16 mouse cellular contexts compared by ENCODE assay signal in genomic region chr16:8663606-8664539, GRCm38 (mm10). TPM values are rescaled to one million over a fixed set of nuclear protein-coding genes. Genes with fewer than 3 reads are reported as not detected.
DNase-seq lines count a peak whose midpoint lies in the region; ATAC-seq lines count a peak whose summit lies in the region.
"Had no signal": no experiment of that assay in that cellular context is flagged by ENCODE, and none has a peak within 500 bp of the region (broad histone marks: within the 10 kb centered on the region; RNA-seq: fewer than 3 reads in every experiment).

No protein-coding gene starts in this region.

- WGBS in neural tube, embryonic 14.5 days: 75% methylated on average over 24 of the region's 24 CpGs

- H3K36me3 ChIP-seq in neural tube, embryonic 14.5 days (ENCODE audit: control insufficient read depth, insufficient read depth, low read length): peaks cover 27% of the 10 kb centered on the region; the same call in 1 of the 2 replicates

- peak; percentile 39 for DNase-seq in gastrocnemius, postnatal 10 days
- DNase-seq in gastrocnemius, postnatal 4 days (ENCODE audit: low spot score in 2 of 2): no peak
- DNase-seq in kidney, adult 9 months: peak; percentile 81
- no peak for DNase-seq in kidney, postnatal 10 days
- DNase-seq in right cerebral cortex, adult 18-20 months: peak; percentile 20
- DNase-seq in right cerebral cortex, postnatal 25 days: no peak
- DNase-seq in gastrocnemius, adult 8-10 months (ENCODE audit: low spot score in 2 of 2): no peak
- DNase-seq: B cell, adult 2 months; thymus, postnatal 25 days had no signal

- H3K4me3 ChIP-seq in neural tube, embryonic 14.5 days (ENCODE audit: low read depth, low read length): no peak overlapping the region
- H3K4me3 ChIP-seq: liver, embryonic 15.5 days; midbrain, embryonic 10.5 days had no signal

- peaks cover 33% of the 10 kb centered on the region for H3K4me1 ChIP-seq in neural tube, embryonic 14.5 days (ENCODE audit: control insufficient read depth, insufficient read depth, low read length)

- H3K4me2 ChIP-seq in neural tube, embryonic 14.5 days (ENCODE audit: low read depth, low read length): no peak overlapping the region
- H3K4me2 ChIP-seq: liver, embryonic 15.5 days had no signal

- no peaks in the 10 kb centered on the region for H3K27me3 ChIP-seq in neural tube, embryonic 14.5 days (ENCODE audit: control insufficient read depth, insufficient read depth, low read length)
- H3K27me3 ChIP-seq: liver, embryonic 15.5 days had no signal

- peak overlapping the region; percentile 23 for H3K27ac ChIP-seq in neural tube, embryonic 14.5 days (ENCODE audit: low read depth, low read length)
- H3K27ac ChIP-seq: midbrain, embryonic 10.5 days had no signal

- H3K9ac ChIP-seq in neural tube, embryonic 14.5 days (replicated peaks; ENCODE audit: low read depth, low read length): no peak overlapping the region
- H3K9ac ChIP-seq: liver, embryonic 15.5 days had no signal

- ATAC-seq in neural tube, embryonic 14.5 days (ENCODE audit: low read depth): peak; percentile 30; the same call in 1 of the 2 replicates
- ATAC-seq: inflammation-experienced regulatory T-cells, adult 6 months had no signal

- no peaks in the 10 kb centered on the region for H3K9me3 ChIP-seq in neural tube, embryonic 14.5 days (ENCODE audit: control insufficient read depth, low read length)
- H3K9me3 ChIP-seq: liver, embryonic 15.5 days; midbrain, embryonic 10.5 days had no signal

RNA-seq across cellular contexts. Expression of gene Carhsp1, which starts 8.1 kb away (rescaled TPM):
- total RNA-seq in gastrocnemius, postnatal 10 days (2021): 10 to 100 TPM; 22.3 to 25.9 TPM
- 10 to 100 TPM; 44.8 to 49.2 TPM for total RNA-seq in gastrocnemius, postnatal 4 days (2021)
- polyA plus RNA-seq in neural tube, embryonic 14.5 days (2014; fragmentation: Nextera tagmentation; extraction: Ambion mirVana): 58.5 and 73.7 TPM in 2 replicates
- 1 to 10 TPM; 3.9 to 5.7 (median 5.3) TPM for total RNA-seq in gastrocnemius, adult 8-10 months (2022)

RNA-seq across cellular contexts. Expression of gene Gm5767, which starts 16.7 kb away (rescaled TPM):
- not detected for total RNA-seq in gastrocnemius, postnatal 10 days (2021)
- total RNA-seq in gastrocnemius, postnatal 4 days (2021): under 1 TPM in 1 of 2 experiments, not detected in 1; 0.49 TPM
- polyA plus RNA-seq in neural tube, embryonic 14.5 days (2014; fragmentation: Nextera tagmentation; extraction: Ambion mirVana): not detected in 2 replicates
- not detected for total RNA-seq in gastrocnemius, adult 8-10 months (2022)
- total RNA-seq: left cerebral cortex, postnatal 14 days; MEL had no signal
- polyA plus RNA-seq: cortical plate, adult 2 months; inflammation-experienced regulatory T-cells, adult 6 months; liver, embryonic 15.5 days; midbrain, embryonic 10.5 days had no signal

RNA-seq across cellular contexts. Expression of gene Tmem186, which starts 26.4 kb away (rescaled TPM):
- 1 to 10 TPM; 8.6 to 9.2 TPM for total RNA-seq in gastrocnemius, postnatal 10 days (2021)
- total RNA-seq in gastrocnemius, postnatal 4 days (2021): 10 to 100 TPM in 1 of 2 experiments, 1 to 10 TPM in 1; 9.3 to 10.6 TPM
- 13.8 and 17.7 TPM in 2 replicates for polyA plus RNA-seq in neural tube, embryonic 14.5 days (2014; fragmentation: Nextera tagmentation; extraction: Ambion mirVana)
- 10 to 100 TPM; 13.1 to 15.3 (median 14.2) TPM for total RNA-seq in gastrocnemius, adult 8-10 months (2022)

RNA-seq across cellular contexts. Expression of gene Pmm2, which starts 26.4 kb away (rescaled TPM):
- total RNA-seq in gastrocnemius, postnatal 10 days (2021): 10 to 100 TPM; 29.1 to 30.7 TPM
- 10 to 100 TPM; 33.6 to 34.3 TPM for total RNA-seq in gastrocnemius, postnatal 4 days (2021)
- polyA plus RNA-seq in neural tube, embryonic 14.5 days (2014; fragmentation: Nextera tagmentation; extraction: Ambion mirVana): 38.7 and 39.4 TPM in 2 replicates
- 10 to 100 TPM; 13.1 to 21.2 (median 16.5) TPM for total RNA-seq in gastrocnemius, adult 8-10 months (2022)

Comparison
In these comparisons a context has a peak if more than half of its experiments do, and no peak if none do; other contexts are left out.
1. DNase-seq: peak in gastrocnemius, postnatal 10 days (single experiment), kidney, adult 9 months (single experiment) and right cerebral cortex, adult 18-20 months (single experiment); none in gastrocnemius, postnatal 4 days (0 of 2), kidney, postnatal 10 days (single experiment), right cerebral cortex, postnatal 25 days (single experiment) and gastrocnemius, adult 8-10 months (0 of 2).